ENCODE assay signal across 8 mouse cellular contexts in the genomic region with DNA sequence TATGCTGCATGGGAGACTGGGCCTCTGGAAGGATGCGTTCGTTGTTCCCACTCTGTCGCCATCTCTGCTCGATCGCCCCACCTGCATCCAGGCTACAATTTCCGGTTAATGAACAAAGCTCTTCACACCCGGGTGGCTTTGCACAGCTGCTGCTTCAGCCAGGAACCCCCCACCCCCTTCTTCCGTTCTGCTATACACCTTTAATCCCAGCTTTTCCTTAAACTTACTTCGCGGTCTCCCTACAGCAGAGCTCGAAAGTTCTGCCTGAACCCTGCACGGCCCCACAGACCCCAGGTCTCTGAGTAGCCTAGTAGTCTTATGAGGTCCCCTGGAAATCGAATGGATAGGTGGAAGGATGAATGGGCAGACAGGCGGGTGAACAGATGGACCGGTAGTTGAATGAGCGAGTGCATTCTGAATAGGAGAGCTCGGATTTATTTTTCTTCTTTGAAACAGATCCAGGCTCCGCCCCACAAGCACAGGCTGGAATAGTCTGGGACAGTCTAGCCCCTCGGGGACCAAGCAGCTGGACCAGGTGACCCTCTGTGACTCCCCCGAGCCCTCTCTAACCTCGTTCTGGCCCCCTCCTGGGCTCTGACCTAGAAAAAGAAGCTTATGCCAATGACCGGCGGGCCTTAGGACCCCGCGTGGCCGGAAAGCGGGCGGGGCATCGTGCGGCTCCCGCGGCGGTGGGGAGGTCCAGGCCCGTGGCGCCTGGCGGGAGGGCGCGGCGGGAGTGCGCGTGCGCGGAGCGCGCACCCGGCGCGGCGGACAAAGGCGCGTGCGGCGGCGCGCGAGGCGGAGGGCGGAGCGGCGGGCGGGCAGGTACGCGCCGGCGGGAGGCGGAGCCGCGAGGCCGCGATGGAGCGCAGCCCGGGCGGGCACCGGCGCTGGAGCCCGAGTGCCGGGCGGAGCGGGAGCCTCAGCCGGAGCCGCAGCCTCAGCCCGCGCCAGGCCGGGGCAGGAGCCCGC. TPM values are rescaled to one million over a fixed set of nuclear protein-coding genes. Genes with fewer than 3 reads are reported as not detected.
A peak's percentile ranks its signal among the peaks of the same experiment; 100 is the strongest.
DNase-seq lines count a peak whose midpoint lies in the region; ATAC-seq lines count a peak whose summit lies in the region.

A gene (plus strand): TSS at position 908 of the 972 bp plus-strand sequence.

- H3K27me3 ChIP-seq in hindbrain, embryonic 14.5 days (ENCODE audit: control insufficient read depth, insufficient read depth, low read length), result no peaks in the 10 kb centered on the region

- H3K9ac ChIP-seq in hindbrain, embryonic 14.5 days, result peak within 1 kb of the TSS; percentile 100

- ATAC-seq in hindbrain, embryonic 14.5 days (ENCODE audit: low FRiP score), result peak; percentile 90

- peaks cover 33% of the 10 kb centered on the region for H3K4me1 ChIP-seq in hindbrain, embryonic 14.5 days (replicated peaks; ENCODE audit: control insufficient read depth, insufficient read depth, low read length)

- H3K4me2 ChIP-seq in hindbrain, embryonic 14.5 days (replicated peaks), result peak within 1 kb of the TSS; percentile 99

- H3K9me3 ChIP-seq in hindbrain, embryonic 14.5 days (ENCODE audit: control insufficient read depth, low read length), result no peaks in the 10 kb centered on the region

- under 1% methylated on average over 79 of the region's 85 CpGs for WGBS in hindbrain, embryonic 14.5 days

- peak within 1 kb of the TSS; percentile 98 for H3K4me3 ChIP-seq in hindbrain, embryonic 14.5 days (replicated peaks; ENCODE audit: low read length)

- peak; percentile 89 for DNase-seq in T-cell, adult 2 months (ENCODE audit: low spot score)
- DNase-seq in cerebellum, postnatal 36 days, result peak; percentile 93 to 94
- DNase-seq in frontal cortex, postnatal 36 days (ENCODE audit: low spot score in 2 of 2), result peak; percentile 94 to 95
- peak; percentile 92 for DNase-seq in hindbrain, embryonic 14.5 days (ENCODE audit: low spot score)
- peak; percentile 77 to 89 for DNase-seq in layer of hippocampus, postnatal 25 days (ENCODE audit: extremely low spot score in 1 of 2, low spot score in 1 of 2)
- DNase-seq in lung, postnatal 14 days, result peak; percentile 92
- peak; percentile 95 for DNase-seq in ovary, postnatal 36 days (ENCODE audit: low spot score)
- DNase-seq in thymus, postnatal 14 days, result peak; percentile 93

- H3K27ac ChIP-seq in hindbrain, embryonic 14.5 days, result peak within 1 kb of the TSS; percentile 98

- peaks cover 22% of the 10 kb centered on the region for H3K36me3 ChIP-seq in hindbrain, embryonic 14.5 days (replicated peaks; ENCODE audit: control insufficient read depth, insufficient read depth)

RNA-seq across cellular contexts. Expression of the gene that starts here (rescaled TPM):
- 290 and 319 TPM in 2 replicates for polyA plus RNA-seq in hindbrain, embryonic 14.5 days (2014; fragmentation: Nextera tagmentation; extraction: Ambion mirVana)
- 10 to 100 TPM; 98.2 to 99.0 TPM for total RNA-seq in layer of hippocampus, postnatal 25 days (2021)

Comparison
In these comparisons a context has a peak if more than half of its experiments do, and no peak if none do; other contexts are left out.
1. Peak in every context shown above with its lines: DNase-seq, ATAC-seq, H3K4me3 ChIP-seq and H3K27ac ChIP-seq.